ENCODE assay signal across 8 mouse cellular contexts in genomic region chr4:32950356-32951034, GRCm38 (mm10). TPM values are rescaled to one million over a fixed set of nuclear protein-coding genes. Genes with fewer than 3 reads are reported as not detected.
DNase-seq lines count a peak whose midpoint lies in the region; ATAC-seq and TF ChIP-seq lines count a peak whose summit lies in the region.

Gene Ankrd6 (minus strand): TSS chr4:32950841.

- peak within 1 kb of the TSS; percentile 94 for H3K4me2 ChIP-seq in forebrain, embryonic 15.5 days (replicated peaks)

- H3K4me3 ChIP-seq in forebrain, embryonic 15.5 days: peak within 1 kb of the TSS; percentile 56
- H3K4me3 ChIP-seq in lung, adult 2 months (replicated peaks; ENCODE audit: extremely low read depth, low read depth, low read length): peak within 1 kb of the TSS; percentile 9
- peak within 1 kb of the TSS; percentile 84 for H3K4me3 ChIP-seq in olfactory bulb, adult 2 months (ENCODE audit: insufficient read depth, low read depth, low read length)

- TF ChIP-seq CTCF in lung, adult 2 months (IDR thresholded peaks at IDR 0.05; ENCODE audit: insufficient read depth, low read length): no peak
- TF ChIP-seq CTCF in olfactory bulb, adult 2 months (IDR thresholded peaks at IDR 0.05; ENCODE audit: insufficient read depth, low read depth, low read length): peak; percentile 86

- intact Hi-C loops in heart, postnatal 14 days (cut with DNase I): loop anchor here (2.0 to 10.0 kb wide), 5 partner anchors 68 to 336 kb away; partner anchors contain the start of genes Casp8ap2 and Lyrm2

- DNase-seq in ES-CJ7 (ENCODE audit: low read depth, low spot score): peak; percentile 72
- peak; percentile 75 for DNase-seq in cerebellum, adult 11-12 months
- DNase-seq in heart, postnatal 14 days: peak; percentile 84 to 87
- DNase-seq in layer of hippocampus, adult 18-20 months (ENCODE audit: low spot score in 2 of 2): peak; percentile 70 to 83
- peak; percentile 62 for DNase-seq in lung, adult 2 months
- DNase-seq in thymus, adult 18-20 months: peak; percentile 51 to 57

- H3K9me3 ChIP-seq in forebrain, embryonic 15.5 days: no peaks in the 10 kb centered on the region

- peak within 1 kb of the TSS; percentile 53 for H3K9ac ChIP-seq in forebrain, embryonic 15.5 days (replicated peaks)

- no peaks in the 10 kb centered on the region for H3K27me3 ChIP-seq in forebrain, embryonic 15.5 days

- no peak for TF ChIP-seq POLR2A in lung, adult 2 months (IDR thresholded peaks at IDR 0.05; ENCODE audit: borderline replicate concordance, extremely low read depth, low read depth, low read length)
- TF ChIP-seq POLR2A in olfactory bulb, adult 2 months (IDR thresholded peaks at IDR 0.05; ENCODE audit: insufficient read depth, low read depth, low read length): peak; percentile 80

- peaks cover 28% of the 10 kb centered on the region for H3K4me1 ChIP-seq in forebrain, embryonic 15.5 days
- peaks cover 2% of the 10 kb centered on the region for H3K4me1 ChIP-seq in lung, adult 2 months (ENCODE audit: control insufficient read depth, insufficient read depth, low read length)
- H3K4me1 ChIP-seq in olfactory bulb, adult 2 months (ENCODE audit: control insufficient read depth, insufficient read depth, low read length): peaks cover 6% of the 10 kb centered on the region

- ATAC-seq in forebrain, embryonic 15.5 days (replicated peaks): peak; percentile 95

- no peaks in the 10 kb centered on the region for H3K36me3 ChIP-seq in forebrain, embryonic 15.5 days

- H3K27ac ChIP-seq in forebrain, embryonic 15.5 days (replicated peaks): no peak within 1 kb of the TSS
- H3K27ac ChIP-seq in olfactory bulb, adult 2 months (ENCODE audit: insufficient read depth, low read depth, low read length): peak within 1 kb of the TSS; percentile 85

- 1% methylated on average over 56 of the region's 66 CpGs for WGBS in forebrain, embryonic 15.5 days
- 2% methylated on average over 66 of the region's 66 CpGs for WGBS in lung, adult 2 months
- 1% methylated on average over 63 of the region's 66 CpGs for WGBS in olfactory bulb, adult 2 months

RNA-seq across cellular contexts. Expression of gene Ankrd6, which starts in this region (rescaled TPM):
- 35.9 and 36.0 TPM in 2 replicates for polyA plus RNA-seq in forebrain, embryonic 15.5 days (2015; fragmentation: Nextera tagmentation; extraction: Ambion mirVana)
- total RNA-seq in heart, postnatal 14 days (2021): 1 to 10 TPM; 3.0 to 4.1 TPM
- 10 to 100 TPM; 36.7 to 42.9 TPM for total RNA-seq in layer of hippocampus, adult 18-20 months (2021)
- 0.34 and 0.72 TPM in 2 replicates for polyA plus RNA-seq in lung, adult 2 months (2012; rRNA removed)
- 105 TPM in 1 of 2 replicates, not detected in the other for polyA plus RNA-seq in olfactory bulb, adult 2 months (2012; ENCODE audit: insufficient read depth, insufficient read length, low replicate concordance, missing spikeins)

Comparison
In these comparisons a context has a peak if more than half of its experiments do, and no peak if none do; other contexts are left out.
1. RNA of gene Ankrd6 (total RNA-seq): 36.7 to 42.9 TPM in layer of hippocampus, adult 18-20 months; 3.0 to 4.1 TPM in heart, postnatal 14 days; every median in the first group is over 4 times any median in the second.
2. Peak in DNase-seq and H3K4me3 ChIP-seq in lung, adult 2 months; RNA of the gene not detected or under 1 TPM.
3. H3K4me3 ChIP-seq: peak in every context shown above with its lines; median percentile 84 in olfactory bulb, adult 2 months; 56 in forebrain, embryonic 15.5 days; 9 in lung, adult 2 months.
4. Peak in every context shown above with its lines, with median percentiles within 50 percentile points of each other: DNase-seq.